Mouse (Mus musculus) lung, adult 2 months (tissue): ENCODE data around the gene Cd3g.

Experiments
- CTCF ChIP-seq: fragments of 200-500 bp; IDR thresholded peaks from 2 replicates; pipeline ENCODE4 v1.5.1; 2011; ENCODE audit warnings: mild to moderate bottlenecking, low read length, control low read depth; ENCODE audit not compliant: insufficient read depth
- POLR2A ChIP-seq: fragments of 200-500 bp; IDR thresholded peaks from 2 replicates; pipeline ENCODE4 v1.6.1; 2011; ENCODE audit warnings: low read depth, mild to moderate bottlenecking, control low read depth, low read length, borderline replicate concordance; ENCODE audit errors: extremely low read depth

GRCm38 (mm10) chr9:44980242-44980641 lies at the start of gene Cd3g:
- TF ChIP-seq POLR2A (no peak; the same call in 1 of the 2 replicates), CTCF (no peak)
